Mouse (Mus musculus) myocyte (in vitro differentiated cells): ENCODE measurements at regions not wholly inside any gene's neighbourhood (a gene's known extent, or its start where the extent isn't known, plus 50 kb on each side); places are given as distances from the start of the nearest gene placed in this dataset.

ENCODE experiments used
- E2F4 ChIP-seq: IDR thresholded peaks from one replicate; pipeline ENCODE4 v1.6.1; 2011; ENCODE audit warnings: mild to moderate bottlenecking, control low read depth, moderate library complexity; ENCODE audit not compliant: insufficient read depth
- MAX ChIP-seq: IDR thresholded peaks from one replicate; pipeline ENCODE4 v1.6.1; 2011; ENCODE audit warnings: low read depth, mild to moderate bottlenecking, control low read depth
- POLR2A ChIP-seq: IDR thresholded peaks from one replicate; pipeline ENCODE4 v1.6.1; 2011; ENCODE audit warnings: low read depth, mild to moderate bottlenecking, control low read depth, moderate library complexity; ENCODE audit not compliant: insufficient read length
- TCF12 ChIP-seq: IDR thresholded peaks from one replicate; pipeline ENCODE4 v1.6.1; 2011; ENCODE audit warnings: mild to moderate bottlenecking, control low read depth; ENCODE audit not compliant: poor library complexity, insufficient read depth, severe bottlenecking
- USF1 ChIP-seq: IDR thresholded peaks from one replicate; pipeline ENCODE4 v1.6.1; 2011; ENCODE audit warnings: low read depth, mild to moderate bottlenecking, control low read depth, moderate library complexity

DNA sequence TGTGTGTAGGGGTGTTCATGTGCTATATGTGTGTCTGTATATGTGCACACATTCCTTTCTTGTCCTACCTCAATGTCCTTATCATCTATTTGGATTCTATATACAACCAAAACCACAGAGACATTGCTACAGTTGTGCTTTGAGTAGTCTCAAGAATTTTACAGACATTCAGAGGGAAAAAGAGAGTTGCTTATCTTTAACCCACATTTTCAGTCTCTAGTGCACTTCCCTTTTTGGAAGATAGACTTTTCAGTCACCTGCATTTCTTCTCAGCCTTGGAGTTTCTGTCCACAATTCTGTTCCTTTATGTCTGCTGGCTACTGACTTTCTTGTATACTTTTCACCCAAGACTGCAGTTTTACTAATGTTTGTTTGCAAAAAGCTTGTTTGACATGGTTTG is 645.5 kb upstream of the Pkn2 start:
- no peak for TF ChIP-seq E2F4
- TF ChIP-seq TCF12 = no peak
- no peak for TF ChIP-seq POLR2A
- TF ChIP-seq MAX = no peak
- no peak for TF ChIP-seq USF1
